29 mouse cellular contexts compared by ENCODE assay signal in the genomic region with DNA sequence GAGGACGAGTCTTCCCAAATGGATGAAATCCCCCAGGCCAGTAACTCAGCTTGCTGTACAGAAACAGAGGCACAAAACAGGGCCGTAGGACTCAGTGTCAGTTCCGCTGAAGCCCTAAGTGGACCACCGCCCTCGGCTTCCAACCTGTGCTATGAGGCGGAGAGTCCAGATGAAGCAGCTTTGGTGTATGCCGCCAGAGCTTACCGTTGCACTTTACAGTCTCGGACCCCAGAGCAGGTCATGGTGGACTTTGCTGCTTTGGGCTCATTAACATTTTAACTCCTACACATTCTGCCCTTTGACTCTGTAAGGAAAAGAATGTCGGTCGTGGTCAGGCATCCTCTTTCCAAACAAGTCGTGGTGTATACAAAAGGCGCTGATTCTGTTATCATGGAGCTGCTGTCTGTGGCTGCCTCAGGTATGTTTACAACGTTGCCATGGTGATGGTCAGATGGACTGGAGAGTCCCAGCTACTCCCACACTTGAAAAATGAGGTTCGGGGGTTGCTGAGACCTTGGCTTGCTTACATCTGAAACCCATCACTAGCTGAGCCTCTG.
DNase-seq lines count a peak whose midpoint lies in the region; ATAC-seq lines count a peak whose summit lies in the region.
"Had no signal": no experiment of that assay in that cellular context is flagged by ENCODE, and none has a peak within 500 bp of the region (broad histone marks: within the 10 kb centered on the region; RNA-seq: fewer than 3 reads in every experiment).

No protein-coding gene starts in this region.

- no peak overlapping the region for H3K9ac ChIP-seq in kidney, embryonic 16.5 days (replicated peaks; ENCODE audit: low read length)
- no peak overlapping the region for H3K9ac ChIP-seq in liver, embryonic 16.5 days (ENCODE audit: low read depth, low read length)
- no peak overlapping the region for H3K9ac ChIP-seq in liver, embryonic 12.5 days
- no peak overlapping the region for H3K9ac ChIP-seq in forebrain, embryonic 15.5 days (replicated peaks)
- H3K9ac ChIP-seq: embryonic facial prominence, embryonic 12.5 days; heart, embryonic 12.5 days; hindbrain, embryonic 14.5 days; limb, embryonic 12.5 days; midbrain, embryonic 15.5 days; neural tube, embryonic 15.5 days had no signal

- H3K4me2 ChIP-seq in kidney, embryonic 16.5 days (replicated peaks; ENCODE audit: low read depth, low read length) = 0 out of 2 replicates have a peak overlapping the region, but pooled peaks have one; percentile 7
- no peak overlapping the region for H3K4me2 ChIP-seq in liver, embryonic 16.5 days (ENCODE audit: low read depth, low read length)
- H3K4me2 ChIP-seq in liver, embryonic 12.5 days = no peak overlapping the region
- no peak overlapping the region for H3K4me2 ChIP-seq in forebrain, embryonic 15.5 days (replicated peaks)
- H3K4me2 ChIP-seq: embryonic facial prominence, embryonic 12.5 days; heart, embryonic 12.5 days; hindbrain, embryonic 14.5 days; limb, embryonic 12.5 days; midbrain, embryonic 15.5 days; neural tube, embryonic 15.5 days had no signal

- peak; percentile 14 for DNase-seq in embryo, embryonic 10.5 days (ENCODE audit: low spot score)
- DNase-seq in embryo, embryonic 9.5 days (ENCODE audit: extremely low spot score) = no peak
- no peak for DNase-seq in kidney, adult 11 months
- peak; percentile 52 for DNase-seq in R1 (ENCODE audit: low read depth, low spot score)
- DNase-seq: adrenal gland, postnatal 10 days; cerebellum, adult 9-10 months; cerebellum, postnatal 36 days; gastrocnemius, adult 2 months; gastrocnemius, postnatal 36 days; heart, adult 2 months; lung, adult 2 months; lung, postnatal 10 days; retina, postnatal 1 day; right cerebral cortex, postnatal 14 days; thymus, postnatal 25 days had no signal

- H3K27ac ChIP-seq in kidney, embryonic 16.5 days (ENCODE audit: low read length) = no peak overlapping the region; the same call in 1 of the 2 replicates
- no peak overlapping the region for H3K27ac ChIP-seq in liver, embryonic 16.5 days (ENCODE audit: low read length)
- no peak overlapping the region for H3K27ac ChIP-seq in liver, embryonic 12.5 days
- H3K27ac ChIP-seq in forebrain, embryonic 15.5 days (replicated peaks) = no peak overlapping the region
- H3K27ac ChIP-seq: embryonic facial prominence, embryonic 12.5 days; forebrain, embryonic 10.5 days; gastrocnemius, adult 2 months; heart, adult 2 months; hindbrain, embryonic 14.5 days; left cerebral cortex, adult 2 months; limb, embryonic 12.5 days; midbrain, embryonic 15.5 days; neural tube, embryonic 15.5 days had no signal

- no peaks in the 10 kb centered on the region for H3K9me3 ChIP-seq in kidney, embryonic 16.5 days (ENCODE audit: low read length)
- no peaks in the 10 kb centered on the region for H3K9me3 ChIP-seq in liver, embryonic 16.5 days (replicated peaks; ENCODE audit: control insufficient read depth, low read length)
- no peaks in the 10 kb centered on the region for H3K9me3 ChIP-seq in liver, embryonic 12.5 days (replicated peaks)
- no peaks in the 10 kb centered on the region for H3K9me3 ChIP-seq in forebrain, embryonic 15.5 days
- H3K9me3 ChIP-seq: embryonic facial prominence, embryonic 12.5 days; forebrain, embryonic 10.5 days; heart, embryonic 12.5 days; limb, embryonic 12.5 days; midbrain, embryonic 15.5 days; neural tube, embryonic 15.5 days had no signal

- H3K4me3 ChIP-seq in kidney, embryonic 16.5 days (ENCODE audit: low read length) = no peak overlapping the region
- no peak overlapping the region for H3K4me3 ChIP-seq in liver, embryonic 16.5 days (ENCODE audit: low read depth, low read length)
- no peak overlapping the region for H3K4me3 ChIP-seq in liver, embryonic 12.5 days
- no peak overlapping the region for H3K4me3 ChIP-seq in forebrain, embryonic 15.5 days
- H3K4me3 ChIP-seq: embryonic facial prominence, embryonic 12.5 days; forebrain, embryonic 10.5 days; gastrocnemius, adult 2 months; heart, adult 2 months; heart, embryonic 12.5 days; left cerebral cortex, adult 2 months; limb, embryonic 12.5 days; midbrain, embryonic 15.5 days; neural tube, embryonic 15.5 days had no signal

- peaks cover 9% of the 10 kb centered on the region; the same call in 1 of the 2 replicates for H3K36me3 ChIP-seq in kidney, embryonic 16.5 days (ENCODE audit: insufficient read depth, low read length)
- peaks cover 3% of the 10 kb centered on the region for H3K36me3 ChIP-seq in liver, embryonic 16.5 days (ENCODE audit: control insufficient read depth, insufficient read depth)
- H3K36me3 ChIP-seq in liver, embryonic 12.5 days = peaks cover 32% of the 10 kb centered on the region
- H3K36me3 ChIP-seq in forebrain, embryonic 15.5 days = no peaks in the 10 kb centered on the region
- H3K36me3 ChIP-seq: midbrain, embryonic 15.5 days; neural tube, embryonic 15.5 days had no signal

- peak; percentile 73; the same call in 1 of the 2 replicates for ATAC-seq in kidney, embryonic 16.5 days (ENCODE audit: low FRiP score, low TSS enrichment)
- ATAC-seq in liver, embryonic 16.5 days (ENCODE audit: low read depth) = peak; percentile 30; the same call in 1 of the 2 replicates
- ATAC-seq in liver, embryonic 12.5 days = no peak
- ATAC-seq in forebrain, embryonic 15.5 days (replicated peaks) = no peak
- ATAC-seq: forebrain, embryonic 16.5 days; intestine, postnatal 0 days; midbrain, embryonic 15.5 days had no signal

- no peaks in the 10 kb centered on the region for H3K27me3 ChIP-seq in kidney, embryonic 16.5 days (ENCODE audit: insufficient read depth, low read length)
- no peaks in the 10 kb centered on the region for H3K27me3 ChIP-seq in liver, embryonic 16.5 days (ENCODE audit: control insufficient read depth, insufficient read depth, low read depth, low read length)
- H3K27me3 ChIP-seq in liver, embryonic 12.5 days (replicated peaks) = no peaks in the 10 kb centered on the region
- H3K27me3 ChIP-seq in forebrain, embryonic 15.5 days = no peaks in the 10 kb centered on the region
- H3K27me3 ChIP-seq: embryonic facial prominence, embryonic 12.5 days; heart, embryonic 12.5 days; limb, embryonic 12.5 days; midbrain, embryonic 15.5 days; neural tube, embryonic 15.5 days had no signal

- H3K4me1 ChIP-seq in kidney, embryonic 16.5 days (ENCODE audit: insufficient read depth, low read length) = peaks cover 10% of the 10 kb centered on the region; the same call in 1 of the 2 replicates
- H3K4me1 ChIP-seq in liver, embryonic 16.5 days (ENCODE audit: control insufficient read depth, low read depth, low read length) = peaks cover under 1% of the 10 kb centered on the region
- H3K4me1 ChIP-seq in liver, embryonic 12.5 days = peaks cover 14% of the 10 kb centered on the region
- 0 out of 2 replicates have a peak, but pooled peaks cover 3% of the 10 kb centered on the region for H3K4me1 ChIP-seq in forebrain, embryonic 15.5 days
- H3K4me1 ChIP-seq: embryonic facial prominence, embryonic 12.5 days; forebrain, embryonic 10.5 days; limb, embryonic 12.5 days; midbrain, embryonic 15.5 days had no signal

- 43% methylated on average over 15 of the region's 15 CpGs for WGBS in kidney, embryonic 16.5 days
- WGBS in liver, embryonic 16.5 days (ENCODE audit: insufficient replicate concordance) = 69% methylated on average over 15 of the region's 15 CpGs
- WGBS in liver, embryonic 12.5 days (ENCODE audit: insufficient replicate concordance) = 77% methylated on average over 15 of the region's 15 CpGs
- WGBS in forebrain, embryonic 15.5 days = 88% methylated on average over 15 of the region's 15 CpGs

Comparison
In these comparisons a context has a peak if more than half of its experiments do, and no peak if none do; other contexts are left out.
1. DNase-seq: peak in embryo, embryonic 10.5 days (single experiment) and R1 (single experiment); none in embryo, embryonic 9.5 days (single experiment) and kidney, adult 11 months (single experiment).
2. ATAC-seq: peak in kidney, embryonic 16.5 days (single experiment) and liver, embryonic 16.5 days (single experiment); none in liver, embryonic 12.5 days (single experiment) and forebrain, embryonic 15.5 days (single experiment).